Mouse (Mus musculus) hindbrain, embryonic 10.5 days (tissue): ENCODE measurements around the gene Akap9. TPM values are rescaled to one million over a fixed set of nuclear protein-coding genes. Genes with fewer than 3 reads are reported as not detected.
"Not testable (repeated sequence)": the region's sequence is repeated elsewhere in the genome, so short reads cannot be mapped to it uniquely, and the experiment has no call there.

Experiments
- DNase-seq: peaks from one replicate; pipeline ENCODE4 v3.0.0-alpha.2; 2017; ENCODE audit warnings: low spot score
- H3K27ac ChIP-seq: fragments of 300-500 bp; sonication (generic); 2 replicates; pipeline ENCODE4 v1.5.1; 2016; ENCODE audit warnings: mild to moderate bottlenecking, moderate library complexity
- H3K27me3 ChIP-seq: fragments of 300-500 bp; sonication (generic); 2 replicates; pipeline ENCODE4 v1.6.1; 2016; ENCODE audit warnings: mild to moderate bottlenecking; ENCODE audit not compliant: poor library complexity, insufficient read depth, severe bottlenecking
- H3K36me3 ChIP-seq: fragments of 300-500 bp; sonication (generic); 2 replicates; pipeline ENCODE4 v1.6.1; 2016; ENCODE audit warnings: mild to moderate bottlenecking, moderate library complexity
- H3K4me1 ChIP-seq: fragments of 300-500 bp; sonication (generic); replicated peaks from 2 replicates; pipeline ENCODE4 v1.6.1; 2016; ENCODE audit warnings: mild to moderate bottlenecking
- H3K4me3 ChIP-seq: fragments of 300-500 bp; sonication (generic); 2 replicates; pipeline ENCODE4 v1.5.1; 2016; ENCODE audit warnings: mild to moderate bottlenecking, moderate library complexity
- H3K9me3 ChIP-seq: fragments of 300-500 bp; sonication (generic); 2 replicates; pipeline ENCODE4 v1.6.1; 2016; ENCODE audit warnings: mild to moderate bottlenecking, moderate library complexity
- WGBS: fragments of 180-500 bp; shearing (Covaris S2); methylation state at CpG from one replicate; pipeline ENCODE4 v1.1.7; 2016; 5-methylcytosine and 5-hydroxymethylcytosine counted together
- polyA plus RNA-seq: library from polyadenylated mRNA; unstranded; fragments of >200 nt; fragmentation: Nextera tagmentation; extraction: Ambion mirVana; gene quantifications from 2 replicates; pipeline ENCODE4 v1.2.1, GENCODE M21; 2016

Akap9 gene
- polyA plus RNA-seq, 1 experiment from 2014 or later = 122 TPM

- no peak overlapping the region for H3K4me3 ChIP-seq
- no peak for DNase-seq
- no peak overlapping the region for H3K27ac ChIP-seq
- no peaks in the 10 kb centered on the region for H3K27me3 ChIP-seq
- WGBS = 92% methylated on average over 8 of the region's 8 CpGs
- H3K9me3 ChIP-seq = 0 out of 2 replicates have a peak, but pooled peaks cover 3% of the 10 kb centered on the region
- peaks cover 4% of the 10 kb centered on the region; the same call in 1 of the 2 replicates for H3K4me1 ChIP-seq
- H3K36me3 ChIP-seq = peaks cover 36% of the 10 kb centered on the region
Measured at GRCm38 (mm10) chr5:3935778-3936554, 8.1 kb downstream of the Akap9 start.

- H3K4me3 ChIP-seq = no peak overlapping the region
- peaks cover 46% of the 10 kb centered on the region for H3K36me3 ChIP-seq
- DNase-seq = no peak
- H3K27ac ChIP-seq = no peak overlapping the region
- H3K4me1 ChIP-seq = no peaks in the 10 kb centered on the region; the same call in 1 of the 2 replicates
- 97% methylated on average over 3 of the region's 3 CpGs for WGBS
- H3K9me3 ChIP-seq = 0 out of 2 replicates have a peak, but pooled peaks cover 3% of the 10 kb centered on the region
- no peaks in the 10 kb centered on the region for H3K27me3 ChIP-seq
Measured at GRCm38 (mm10) chr5:3938905-3939304, 11.1 kb downstream of the Akap9 start.

- no peak overlapping the region for H3K4me3 ChIP-seq
- WGBS = 96% methylated on average over 5 of the region's 5 CpGs
- 0 out of 2 replicates have a peak, but pooled peaks cover 3% of the 10 kb centered on the region for H3K9me3 ChIP-seq
- H3K27ac ChIP-seq = no peak overlapping the region
- DNase-seq = no peak
- H3K4me1 ChIP-seq = no peaks in the 10 kb centered on the region; the same call in 1 of the 2 replicates
- no peaks in the 10 kb centered on the region for H3K27me3 ChIP-seq
- H3K36me3 ChIP-seq = peaks cover 43% of the 10 kb centered on the region
Measured at GRCm38 (mm10) chr5:3939335-3939734, 11.5 kb downstream of the Akap9 start.

DNA sequence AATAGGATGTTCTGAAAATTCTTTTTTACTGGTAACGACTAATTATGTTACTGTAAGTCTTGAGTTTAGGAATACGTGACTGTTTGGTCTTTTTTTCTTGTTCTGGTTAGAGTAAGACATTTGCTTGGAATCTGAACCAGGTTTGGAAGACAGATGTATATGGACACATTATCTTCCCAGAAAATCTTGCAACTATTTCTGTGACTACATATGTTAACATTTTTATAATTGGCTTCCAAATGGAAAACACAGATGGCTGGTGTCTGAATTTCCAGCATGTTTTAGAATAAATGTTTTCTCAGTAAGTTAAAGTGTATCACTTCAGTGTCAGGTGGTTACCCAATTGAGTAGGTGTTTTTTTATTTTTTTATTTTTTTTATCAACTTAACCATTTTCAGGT lies 13.4 kb downstream of the Akap9 start:
- Histone ChIP-seq H3K27me3 (no peaks in the 10 kb centered on the region), H3K9me3 (0 out of 2 replicates have a peak, but pooled peaks cover 3% of the 10 kb centered on the region), H3K4me1 (no peaks in the 10 kb centered on the region; the same call in 1 of the 2 replicates), H3K36me3 (peaks cover 43% of the 10 kb centered on the region), H3K27ac (no peak overlapping the region), H3K4me3 (no peak overlapping the region)
- WGBS = 93% methylated on average over 2 of the region's 2 CpGs
- no peak for DNase-seq

- H3K4me1 ChIP-seq, H3K4me3 ChIP-seq, H3K9me3 ChIP-seq, H3K27ac ChIP-seq, H3K27me3 ChIP-seq, DNase-seq: not testable (repeated sequence)
- peaks cover 43% of the 10 kb centered on the region for H3K36me3 ChIP-seq
- 59% methylated on average over 4 of the region's 4 CpGs for WGBS
Measured at GRCm38 (mm10) chr5:3943169-3943568, 15.3 kb downstream of the Akap9 start.

DNA sequence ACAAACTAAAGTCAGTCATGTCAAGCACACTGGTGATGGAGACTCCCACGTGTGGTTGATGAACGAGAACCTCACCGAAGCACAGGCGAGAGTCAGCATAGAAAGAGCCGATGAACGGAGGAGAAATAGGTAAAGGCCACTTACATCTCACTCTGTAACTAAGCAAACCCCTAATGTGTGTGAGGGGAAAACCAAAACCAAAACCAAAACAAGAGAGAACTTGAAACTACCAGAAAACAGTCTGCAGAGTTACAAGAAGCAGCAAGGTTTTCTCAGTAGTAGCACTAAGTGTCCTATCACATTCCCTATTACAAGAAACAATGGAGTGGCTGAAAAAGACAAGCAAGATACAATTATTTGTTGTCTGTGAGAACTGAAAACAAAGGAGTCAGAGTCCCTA lies 24.6 kb downstream of the Akap9 start:
- H3K4me1 ChIP-seq = no peaks in the 10 kb centered on the region
- WGBS = 93% methylated on average over 6 of the region's 6 CpGs
- H3K9me3 ChIP-seq = no peaks in the 10 kb centered on the region
- no peak overlapping the region for H3K27ac ChIP-seq
- no peak overlapping the region for H3K4me3 ChIP-seq
- DNase-seq = no peak
- H3K36me3 ChIP-seq = peaks cover 84% of the 10 kb centered on the region
- H3K27me3 ChIP-seq = no peaks in the 10 kb centered on the region

DNA sequence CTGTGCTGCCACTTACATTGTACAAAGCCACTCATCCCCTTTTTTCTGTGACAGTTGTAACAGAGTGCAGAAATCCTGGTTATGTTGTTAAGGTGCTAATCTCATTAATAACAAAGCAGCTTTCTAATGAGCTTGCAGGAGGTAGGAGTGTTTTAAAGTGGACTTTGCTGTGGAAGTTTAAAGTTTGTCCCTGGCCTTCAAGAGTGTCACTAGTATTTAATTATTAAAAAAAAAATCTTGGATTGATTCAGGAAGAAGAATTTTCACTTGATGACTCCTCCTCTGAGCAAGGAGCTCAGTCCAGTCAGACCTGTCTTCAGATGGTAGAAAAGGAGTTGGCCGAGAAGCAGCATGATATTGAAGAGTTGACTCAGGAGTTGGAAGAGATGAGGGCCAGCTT lies 26.7 kb downstream of the Akap9 start:
- 95% methylated on average over 1 of the region's 1 CpGs for WGBS
- Histone ChIP-seq H3K27me3 (no peaks in the 10 kb centered on the region), H3K4me1 (no peaks in the 10 kb centered on the region), H3K4me3 (no peak overlapping the region), H3K9me3 (no peaks in the 10 kb centered on the region), H3K27ac (no peak overlapping the region), H3K36me3 (peaks cover 94% of the 10 kb centered on the region)
- DNase-seq = no peak

- no peak for DNase-seq
- peaks cover 93% of the 10 kb centered on the region for H3K36me3 ChIP-seq
- no peak overlapping the region for H3K4me3 ChIP-seq
- H3K4me1 ChIP-seq = no peaks in the 10 kb centered on the region
- H3K9me3 ChIP-seq = no peaks in the 10 kb centered on the region
- no peak overlapping the region for H3K27ac ChIP-seq
- WGBS = 93% methylated on average over 7 of the region's 7 CpGs
- H3K27me3 ChIP-seq = no peaks in the 10 kb centered on the region
Measured at GRCm38 (mm10) chr5:3961286-3961685, 33.4 kb downstream of the Akap9 start.

- H3K27me3 ChIP-seq = no peaks in the 10 kb centered on the region
- no peak overlapping the region for H3K4me3 ChIP-seq
- no peaks in the 10 kb centered on the region for H3K9me3 ChIP-seq
- no peaks in the 10 kb centered on the region for H3K4me1 ChIP-seq
- H3K27ac ChIP-seq = no peak overlapping the region
- H3K36me3 ChIP-seq = peaks cover 76% of the 10 kb centered on the region
- no peak for DNase-seq
- 94% methylated on average over 9 of the region's 9 CpGs for WGBS
Measured at GRCm38 (mm10) chr5:3968415-3968814, 40.6 kb downstream of the Akap9 start.

GRCm38 (mm10) chr5:3969114-3969513 lies 41.3 kb downstream of the Akap9 start:
- no peak for DNase-seq
- Histone ChIP-seq H3K4me3 (no peak overlapping the region), H3K27ac (no peak overlapping the region), H3K4me1 (no peaks in the 10 kb centered on the region), H3K27me3 (no peaks in the 10 kb centered on the region), H3K9me3 (no peaks in the 10 kb centered on the region), H3K36me3 (peaks cover 78% of the 10 kb centered on the region)
- WGBS = 93% methylated on average over 6 of the region's 6 CpGs

- Histone ChIP-seq H3K4me3 (no peak overlapping the region), H3K27me3 (no peaks in the 10 kb centered on the region), H3K27ac (no peak overlapping the region), H3K4me1 (no peaks in the 10 kb centered on the region), H3K36me3 (peaks cover 82% of the 10 kb centered on the region), H3K9me3 (no peaks in the 10 kb centered on the region)
- WGBS = 88% methylated on average over 2 of the region's 2 CpGs
- DNase-seq = no peak
Measured at GRCm38 (mm10) chr5:3970936-3971335, 43.1 kb downstream of the Akap9 start.

GRCm38 (mm10) chr5:3973764-3974163 lies 45.9 kb downstream of the Akap9 start:
- no peaks in the 10 kb centered on the region for H3K4me1 ChIP-seq
- H3K36me3 ChIP-seq = peaks cover 95% of the 10 kb centered on the region
- WGBS = 88% methylated on average over 5 of the region's 5 CpGs
- H3K27ac ChIP-seq = no peak overlapping the region
- H3K4me3 ChIP-seq = no peak overlapping the region
- H3K27me3 ChIP-seq = no peaks in the 10 kb centered on the region
- H3K9me3 ChIP-seq = no peaks in the 10 kb centered on the region
- DNase-seq = no peak

DNA sequence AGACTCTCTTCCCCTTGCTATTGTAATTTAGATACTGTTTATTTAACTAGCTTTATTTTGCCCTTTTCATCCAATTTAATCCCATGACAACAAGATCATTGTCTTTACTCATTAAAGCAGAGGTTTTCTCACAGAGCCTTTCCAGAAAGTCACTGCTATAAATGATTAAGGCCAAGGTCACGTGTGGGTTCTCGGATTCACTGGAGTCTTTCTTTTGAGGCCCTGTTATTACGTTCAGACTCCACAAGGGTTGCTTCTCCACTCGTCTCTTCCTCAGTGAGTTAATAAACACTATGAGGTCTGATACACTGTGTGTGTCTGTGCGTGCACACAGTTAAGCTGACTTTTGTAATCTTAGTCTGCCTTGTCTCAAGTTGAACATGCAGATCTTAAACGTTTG lies 47.0 kb downstream of the Akap9 start:
- no peak for DNase-seq
- Histone ChIP-seq H3K4me3 (no peak overlapping the region), H3K9me3 (no peaks in the 10 kb centered on the region), H3K27ac (no peak overlapping the region), H3K27me3 (no peaks in the 10 kb centered on the region), H3K4me1 (no peaks in the 10 kb centered on the region), H3K36me3 (peaks cover 94% of the 10 kb centered on the region)
- 88% methylated on average over 6 of the region's 6 CpGs for WGBS
